Mouse (Mus musculus): ENCODE results near the gene Ak1. TPM values are rescaled to one million over a fixed set of nuclear protein-coding genes. Genes with fewer than 3 reads are reported as not detected.

The Ak1 gene
- polyA plus RNA-seq (2017; shearing (Covaris generic)): under 1 TPM in 1 of 2 experiments, not detected in 1; 0.13 TPM

GRCm38 (mm10) chr2:32621517-32621859 is at the start of gene Ak1:
Gene Ak1, plus strand, starts transcription at chr2:32621758.

GRCm38 (mm10) chr2:32574497-32574896 is 47.1 kb upstream of the Ak1 start, which contains the start of gene Pip5kl1:
Gene Pip5kl1, plus strand, starts transcription at chr2:32574797.

GRCm38 (mm10) chr2:32575586-32576160 is 45.9 kb upstream of the Ak1 start, which contains the start of gene 9430097D07Rik:
Gene 9430097D07Rik, minus strand, starts transcription at chr2:32575684.

GRCm38 (mm10) chr2:32586871-32587351 is 34.6 kb upstream of the Ak1 start, which contains the start of gene St6galnac4:
Gene St6galnac4, plus strand, starts transcription at chr2:32587095.

GRCm38 (mm10) chr2:32599409-32599808 is 22.1 kb upstream of the Ak1 start, which contains the start of gene St6galnac6:
Gene St6galnac6, plus strand, starts transcription at chr2:32599709.

GRCm38 (mm10) chr2:32646379-32647056 is 25.0 kb downstream of the Ak1 start, which contains the start of gene Eng:
Gene Eng, plus strand, starts transcription at chr2:32646595.

Other genes with a start within 250 kb of the Ak1 start
- gene 1110008P14Rik, start 239.8 kb upstream of the Ak1 start, polyA plus RNA-seq (2017; shearing (Covaris generic)): 100 to 1,000 TPM in 1 of 2 experiments, 10 to 100 TPM in 1; 98.1 to 113 TPM
- gene Lcn2, start 233.5 kb upstream of the Ak1 start, polyA plus RNA-seq (2017; shearing (Covaris generic)): not detected
- 10 to 100 TPM; 13.0 to 23.5 TPM for gene Ptges2, start 225.9 kb upstream of the Ak1 start, polyA plus RNA-seq (2017; shearing (Covaris generic))
- gene Naif1, start 171.3 kb upstream of the Ak1 start, polyA plus RNA-seq (2017; shearing (Covaris generic)): 1 to 10 TPM; 6.9 to 7.4 TPM
- gene Slc25a25, start 170.3 kb upstream of the Ak1 start, polyA plus RNA-seq (2017; shearing (Covaris generic)): 10 to 100 TPM; 11.6 to 15.5 TPM
- 100 to 1,000 TPM; 118 to 128 TPM for gene Fam102a, start 86.4 kb upstream of the Ak1 start, polyA plus RNA-seq (2017; shearing (Covaris generic))
- 100 to 1,000 TPM; 117 to 126 TPM for gene Dpm2, start 50.9 kb upstream of the Ak1 start, polyA plus RNA-seq (2017; shearing (Covaris generic))
- gene Pip5kl1, start 47.0 kb upstream of the Ak1 start, polyA plus RNA-seq (2017; shearing (Covaris generic)): under 1 TPM in 1 of 2 experiments, not detected in 1; 0.52 TPM
- gene 9430097D07Rik, start 46.1 kb upstream of the Ak1 start, polyA plus RNA-seq (2017; shearing (Covaris generic)): not detected
- 10 to 100 TPM; 39.3 to 52.8 TPM for gene St6galnac4, start 34.7 kb upstream of the Ak1 start, polyA plus RNA-seq (2017; shearing (Covaris generic))
- gene St6galnac6, start 22.0 kb upstream of the Ak1 start, polyA plus RNA-seq (2017; shearing (Covaris generic)): 1 to 10 TPM; 5.8 to 6.5 TPM
- under 1 TPM in 1 of 2 experiments, not detected in 1; 0.80 TPM for gene Eng, start 24.8 kb downstream of the Ak1 start, polyA plus RNA-seq (2017; shearing (Covaris generic))
- 10 to 100 TPM; 11.0 to 16.7 TPM for gene Fpgs, start 82.4 kb downstream of the Ak1 start, polyA plus RNA-seq (2017; shearing (Covaris generic))
- 100 to 1,000 TPM; 173 to 181 TPM for gene Cdk9, start 91.3 kb downstream of the Ak1 start, polyA plus RNA-seq (2017; shearing (Covaris generic))
- gene Sh2d3c, start 99.3 kb downstream of the Ak1 start, polyA plus RNA-seq (2017; shearing (Covaris generic)): 100 to 1,000 TPM; 105 to 112 TPM
- under 1 TPM; 0.48 to 0.95 TPM for gene 6330409D20Rik, start 119.3 kb downstream of the Ak1 start, polyA plus RNA-seq (2017; shearing (Covaris generic))
- 10 to 100 TPM; 69.8 to 78.7 TPM for gene Tor2a, start 135.5 kb downstream of the Ak1 start, polyA plus RNA-seq (2017; shearing (Covaris generic))
- 1 to 10 TPM in 1 of 2 experiments, under 1 TPM in 1; 0.79 to 3.5 TPM for gene Ttc16, start 153.9 kb downstream of the Ak1 start, polyA plus RNA-seq (2017; shearing (Covaris generic))
- gene Ptrh1, start 154.0 kb downstream of the Ak1 start, polyA plus RNA-seq (2017; shearing (Covaris generic)): 1 to 10 TPM; 2.9 to 4.3 TPM
- gene Cfap157, start 162.7 kb downstream of the Ak1 start, polyA plus RNA-seq (2017; shearing (Covaris generic)): under 1 TPM; 0.15 to 0.39 TPM
- 1 to 10 TPM; 2.8 to 3.4 TPM for gene Stxbp1, start 225.5 kb downstream of the Ak1 start, polyA plus RNA-seq (2017; shearing (Covaris generic))